Mouse (Mus musculus) bone marrow, adult 2 months (tissue): ENCODE measurements around the gene Kctd17.

ENCODE experiments used
- CTCF ChIP-seq: fragments of 200-500 bp; IDR thresholded peaks from 2 replicates; pipeline ENCODE4 v1.5.1; 2011; ENCODE audit warnings: low read length, control low read depth; ENCODE audit not compliant: control insufficient read depth, insufficient read depth
- POLR2A ChIP-seq: fragments of 200-500 bp; IDR thresholded peaks from 2 replicates; pipeline ENCODE4 v1.6.1; 2011; ENCODE audit warnings: low read depth, mild to moderate bottlenecking, control low read depth, low read length, borderline replicate concordance; ENCODE audit not compliant: control insufficient read depth

DNA sequence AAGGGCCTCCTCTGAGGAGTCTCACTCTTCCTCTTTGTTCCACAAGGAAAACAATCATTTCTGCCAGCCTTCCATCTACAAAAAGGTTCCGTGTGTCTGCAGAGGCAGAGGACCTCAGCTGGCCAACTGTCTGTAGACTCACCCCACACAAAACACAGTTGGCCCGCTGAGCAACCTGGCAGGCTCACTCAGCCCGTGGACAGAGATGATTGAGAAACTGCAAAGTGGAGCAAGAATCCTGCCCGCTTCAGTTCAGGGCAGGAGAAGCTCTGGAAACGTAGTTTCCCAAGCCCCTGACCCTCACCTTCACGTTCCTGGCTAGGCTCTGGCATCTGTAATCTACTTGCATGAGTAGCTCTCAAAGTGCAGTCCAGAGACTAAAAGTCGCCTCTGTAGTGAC lies 18.8 kb downstream of the Kctd17 start:
- TF ChIP-seq CTCF (no peak), POLR2A (no peak)
